Mouse (Mus musculus): ENCODE measurements at regions not wholly inside any gene's neighbourhood (a gene's known extent, or its start where the extent isn't known, plus 50 kb on each side); places are given as distances from the start of the nearest gene placed in this dataset.

GRCm38 (mm10) chr7:36864675-36865074, 166.8 kb downstream of the Tshz3 start:
- H3K9me3 ChIP-seq (ENCODE audit: control insufficient read depth, low read length), result no peaks in the 10 kb centered on the region
- H3K4me2 ChIP-seq (ENCODE audit: low read length), result no peak overlapping the region
- H3K36me3 ChIP-seq (ENCODE audit: control insufficient read depth, insufficient read depth, low read length), result no peaks in the 10 kb centered on the region
- H3K4me3 ChIP-seq (ENCODE audit: control insufficient read depth in 1 of 2, insufficient read depth in 1 of 2, low read depth in 1 of 2, low read length in 2 of 2), result no peak overlapping the region
- H3K27ac ChIP-seq (replicated peaks in 1 of 2; ENCODE audit: control insufficient read depth in 1 of 2, insufficient read depth in 1 of 2, low read depth in 2 of 2, low read length in 2 of 2), result no peak overlapping the region
- no peak for ATAC-seq (ENCODE audit: insufficient number of reproducible peaks, insufficient read depth, low FRiP score, low read depth)
- peaks cover 0 to 2% of the 10 kb centered on the region in 2 experiments; a peak in 1 of 4 replicates for H3K4me1 ChIP-seq (ENCODE audit: control insufficient read depth in 2 of 2, insufficient read depth in 2 of 2, low read length in 2 of 2)
- H3K9ac ChIP-seq (ENCODE audit: low read length), result no peak overlapping the region
- WGBS, result 77% methylated on average over 4 of the region's 4 CpGs
- H3K27me3 ChIP-seq (ENCODE audit: control insufficient read depth, insufficient read depth, low read length), result no peaks in the 10 kb centered on the region

GRCm38 (mm10) chr7:36866602-36867001, 168.7 kb downstream of the Tshz3 start:
- Histone ChIP-seq H3K4me1 (ENCODE audit: control insufficient read depth in 2 of 2, insufficient read depth in 2 of 2, low read length in 2 of 2) (peaks cover 0 to 2% of the 10 kb centered on the region in 2 experiments; a peak in 1 of 4 replicates), H3K27me3 (ENCODE audit: control insufficient read depth, insufficient read depth, low read length) (no peaks in the 10 kb centered on the region), H3K27ac (replicated peaks in 1 of 2; ENCODE audit: control insufficient read depth in 1 of 2, insufficient read depth in 1 of 2, low read depth in 2 of 2, low read length in 2 of 2) (no peak overlapping the region), H3K9ac (ENCODE audit: low read length) (no peak overlapping the region), H3K36me3 (ENCODE audit: control insufficient read depth, insufficient read depth, low read length) (no peaks in the 10 kb centered on the region), H3K4me2 (ENCODE audit: low read length) (no peak overlapping the region), H3K9me3 (ENCODE audit: control insufficient read depth, low read length) (no peaks in the 10 kb centered on the region), H3K4me3 (ENCODE audit: control insufficient read depth in 1 of 2, insufficient read depth in 1 of 2, low read depth in 1 of 2, low read length in 2 of 2) (no peak overlapping the region)
- no peak for ATAC-seq (ENCODE audit: insufficient number of reproducible peaks, insufficient read depth, low FRiP score, low read depth)
- WGBS, result 72% methylated on average over 12 of the region's 12 CpGs

GRCm38 (mm10) chr7:36874004-36874403, 176.1 kb downstream of the Tshz3 start:
- 75% methylated on average over 5 of the region's 5 CpGs for WGBS
- Histone ChIP-seq H3K27me3 (ENCODE audit: control insufficient read depth, insufficient read depth, low read length) (no peaks in the 10 kb centered on the region), H3K27ac (replicated peaks in 1 of 2; ENCODE audit: control insufficient read depth in 1 of 2, insufficient read depth in 1 of 2, low read depth in 2 of 2, low read length in 2 of 2) (no peak overlapping the region)

GRCm38 (mm10) chr7:36877686-36878085, 179.8 kb downstream of the Tshz3 start:
- Histone ChIP-seq H3K36me3 (ENCODE audit: control insufficient read depth, insufficient read depth, low read length) (no peaks in the 10 kb centered on the region), H3K9me3 (ENCODE audit: control insufficient read depth, low read length) (no peaks in the 10 kb centered on the region), H3K4me1 (ENCODE audit: control insufficient read depth in 2 of 2, insufficient read depth in 2 of 2, low read length in 2 of 2) (0 out of 4 replicates have a peak, but pooled peaks cover 0 to 4% of the 10 kb centered on the region in 2 experiments), H3K9ac (ENCODE audit: low read length) (no peak overlapping the region), H3K27me3 (ENCODE audit: control insufficient read depth, insufficient read depth, low read length) (no peaks in the 10 kb centered on the region), H3K4me3 (ENCODE audit: control insufficient read depth in 1 of 2, insufficient read depth in 1 of 2, low read depth in 1 of 2, low read length in 2 of 2) (no peak overlapping the region), H3K27ac (replicated peaks in 1 of 2; ENCODE audit: control insufficient read depth in 1 of 2, insufficient read depth in 1 of 2, low read depth in 2 of 2, low read length in 2 of 2) (no peak overlapping the region), H3K4me2 (ENCODE audit: low read length) (no peak overlapping the region)
- ATAC-seq (ENCODE audit: insufficient number of reproducible peaks, insufficient read depth, low FRiP score, low read depth), result no peak
- WGBS, result 19% methylated on average over 7 of the region's 7 CpGs

More at GRCm38 (mm10) chr7:36874004-36874403, 176.1 kb downstream of the Tshz3 start:
- H3K4me3 ChIP-seq (ENCODE audit: control insufficient read depth in 1 of 2, insufficient read depth in 1 of 2, low read depth in 1 of 2, low read length in 2 of 2), result no peak overlapping the region
- no peaks in the 10 kb centered on the region for H3K36me3 ChIP-seq (ENCODE audit: control insufficient read depth, insufficient read depth, low read length)
- ATAC-seq (ENCODE audit: insufficient number of reproducible peaks, insufficient read depth, low FRiP score, low read depth), result no peak
- H3K4me2 ChIP-seq (ENCODE audit: low read length), result no peak overlapping the region
- 0 out of 4 replicates have a peak, but pooled peaks cover 0 to 4% of the 10 kb centered on the region in 2 experiments for H3K4me1 ChIP-seq (ENCODE audit: control insufficient read depth in 2 of 2, insufficient read depth in 2 of 2, low read length in 2 of 2)
- no peak overlapping the region for H3K9ac ChIP-seq (ENCODE audit: low read length)
- H3K9me3 ChIP-seq (ENCODE audit: control insufficient read depth, low read length), result no peaks in the 10 kb centered on the region

GRCm38 (mm10) chr7:36892776-36893500, 195.0 kb downstream of the Tshz3 start:
- WGBS, result 71% methylated on average over 18 of the region's 18 CpGs

GRCm38 (mm10) chr7:36896339-36896738, 198.4 kb downstream of the Tshz3 start:
- H3K36me3 ChIP-seq (ENCODE audit: control insufficient read depth, insufficient read depth, low read length), result no peaks in the 10 kb centered on the region
- no peaks in the 10 kb centered on the region for H3K9me3 ChIP-seq (ENCODE audit: control insufficient read depth, low read length)
- H3K4me3 ChIP-seq (ENCODE audit: control insufficient read depth in 1 of 2, insufficient read depth in 1 of 2, low read depth in 1 of 2, low read length in 2 of 2), result no peak overlapping the region
- 63% methylated on average over 12 of the region's 12 CpGs for WGBS
- no peak overlapping the region for H3K27ac ChIP-seq (replicated peaks in 1 of 2; ENCODE audit: control insufficient read depth in 1 of 2, insufficient read depth in 1 of 2, low read depth in 2 of 2, low read length in 2 of 2)
- no peaks in the 10 kb centered on the region for H3K27me3 ChIP-seq (ENCODE audit: control insufficient read depth, insufficient read depth, low read length)
- no peak for ATAC-seq (ENCODE audit: insufficient number of reproducible peaks, insufficient read depth, low FRiP score, low read depth)
- no peak overlapping the region for H3K9ac ChIP-seq (ENCODE audit: low read length)
- no peak overlapping the region for H3K4me2 ChIP-seq (ENCODE audit: low read length)
- H3K4me1 ChIP-seq (ENCODE audit: control insufficient read depth in 2 of 2, insufficient read depth in 2 of 2, low read length in 2 of 2), result peaks cover 0 to 2% of the 10 kb centered on the region in 2 experiments; a peak in 2 of 4 replicates

More at GRCm38 (mm10) chr7:36892776-36893500, 195.0 kb downstream of the Tshz3 start:
- no peak for ATAC-seq (ENCODE audit: insufficient number of reproducible peaks, insufficient read depth, low FRiP score, low read depth)
- Histone ChIP-seq H3K9ac (ENCODE audit: low read length) (no peak overlapping the region), H3K4me1 (ENCODE audit: control insufficient read depth in 2 of 2, insufficient read depth in 2 of 2, low read length in 2 of 2) (peaks cover 0 to 2% of the 10 kb centered on the region in 2 experiments; a peak in 2 of 4 replicates), H3K27ac (replicated peaks in 1 of 2; ENCODE audit: control insufficient read depth in 1 of 2, insufficient read depth in 1 of 2, low read depth in 2 of 2, low read length in 2 of 2) (no peak overlapping the region), H3K4me3 (ENCODE audit: control insufficient read depth in 1 of 2, insufficient read depth in 1 of 2, low read depth in 1 of 2, low read length in 2 of 2) (no peak overlapping the region), H3K9me3 (ENCODE audit: control insufficient read depth, low read length) (0 out of 2 replicates have a peak, but pooled peaks cover 5% of the 10 kb centered on the region), H3K4me2 (ENCODE audit: low read length) (no peak overlapping the region), H3K36me3 (ENCODE audit: control insufficient read depth, insufficient read depth, low read length) (no peaks in the 10 kb centered on the region), H3K27me3 (ENCODE audit: control insufficient read depth, insufficient read depth, low read length) (no peaks in the 10 kb centered on the region)

GRCm38 (mm10) chr7:36901537-36901936, 203.6 kb downstream of the Tshz3 start:
- WGBS, result 79% methylated on average over 5 of the region's 5 CpGs
- no peak for ATAC-seq (ENCODE audit: insufficient number of reproducible peaks, insufficient read depth, low FRiP score, low read depth)
- Histone ChIP-seq H3K27ac (replicated peaks in 1 of 2; ENCODE audit: control insufficient read depth in 1 of 2, insufficient read depth in 1 of 2, low read depth in 2 of 2, low read length in 2 of 2) (no peak overlapping the region), H3K27me3 (ENCODE audit: control insufficient read depth, insufficient read depth, low read length) (no peaks in the 10 kb centered on the region), H3K4me3 (ENCODE audit: control insufficient read depth in 1 of 2, insufficient read depth in 1 of 2, low read depth in 1 of 2, low read length in 2 of 2) (no peak overlapping the region), H3K9ac (ENCODE audit: low read length) (no peak overlapping the region), H3K36me3 (ENCODE audit: control insufficient read depth, insufficient read depth, low read length) (no peaks in the 10 kb centered on the region), H3K9me3 (ENCODE audit: control insufficient read depth, low read length) (no peaks in the 10 kb centered on the region), H3K4me2 (ENCODE audit: low read length) (no peak overlapping the region), H3K4me1 (ENCODE audit: control insufficient read depth in 2 of 2, insufficient read depth in 2 of 2, low read length in 2 of 2) (peaks cover 0 to 2% of the 10 kb centered on the region in 2 experiments; a peak in 2 of 4 replicates)
